Mouse (Mus musculus) monocyte, adult 2 months (primary cell): ENCODE data around the gene Map6.

ENCODE experiments used
- DNase-seq, 2 experiments: peaks; one replicate each; pipeline ENCODE4 v3.0.0; 2022; ENCODE audit warnings: low spot score in 2 of 2, low read depth in 1 of 2

Gene Map6

GRCm38 (mm10) chr7:99267251-99267896 lies at the start of gene Map6:
Gene Map6, plus strand, starts transcription at chr7:99267447.
- no peak for DNase-seq

GRCm38 (mm10) chr7:99224225-99224624 lies 43.0 kb upstream of the Map6 start:
- no peak for DNase-seq

- no peak for DNase-seq
Observed at GRCm38 (mm10) chr7:99224648-99225190, 42.5 kb upstream of the Map6 start.

GRCm38 (mm10) chr7:99225421-99225820 lies 41.8 kb upstream of the Map6 start:
- DNase-seq, result no peak

GRCm38 (mm10) chr7:99226662-99227061 lies 40.6 kb upstream of the Map6 start:
- DNase-seq, result no peak

- DNase-seq, result no peak
Observed at GRCm38 (mm10) chr7:99227267-99227666, 40.0 kb upstream of the Map6 start.

GRCm38 (mm10) chr7:99228825-99229224 lies 38.4 kb upstream of the Map6 start:
- DNase-seq, result no peak

GRCm38 (mm10) chr7:99229411-99229810 lies 37.8 kb upstream of the Map6 start:
- DNase-seq, result no peak

- DNase-seq, result no peak
Observed at GRCm38 (mm10) chr7:99230061-99230747, 37.0 kb upstream of the Map6 start.

- no peak for DNase-seq
Observed at GRCm38 (mm10) chr7:99232571-99232970, 34.7 kb upstream of the Map6 start.

- DNase-seq, result no peak
Observed at GRCm38 (mm10) chr7:99234916-99235315, 32.3 kb upstream of the Map6 start.

GRCm38 (mm10) chr7:99235657-99236056 lies 31.6 kb upstream of the Map6 start:
- DNase-seq, result no peak

- DNase-seq, result no peak
Observed at GRCm38 (mm10) chr7:99236888-99237660, 30.2 kb upstream of the Map6 start.

- no peak for DNase-seq
Observed at GRCm38 (mm10) chr7:99238417-99238816, 28.8 kb upstream of the Map6 start, which contains the start of gene Mogat2. Gene Mogat2, minus strand, starts transcription at chr7:99238619.

GRCm38 (mm10) chr7:99242097-99242496 lies 25.1 kb upstream of the Map6 start:
- no peak for DNase-seq

GRCm38 (mm10) chr7:99248157-99248742 lies 19.0 kb upstream of the Map6 start:
- DNase-seq, result no peak

GRCm38 (mm10) chr7:99248906-99249581 lies 18.2 kb upstream of the Map6 start:
- no peak for DNase-seq

GRCm38 (mm10) chr7:99249582-99249911 lies 17.7 kb upstream of the Map6 start:
- DNase-seq, result no peak

- no peak for DNase-seq
Observed at GRCm38 (mm10) chr7:99250386-99250785, 16.9 kb upstream of the Map6 start.

- DNase-seq, result no peak
Observed at GRCm38 (mm10) chr7:99255006-99255405, 12.2 kb upstream of the Map6 start.

GRCm38 (mm10) chr7:99261900-99262299 lies 5.3 kb upstream of the Map6 start:
- DNase-seq, result no peak
